Mouse (Mus musculus): ENCODE results near the gene 9930104L06Rik. TPM values are rescaled to one million over a fixed set of nuclear protein-coding genes. Genes with fewer than 3 reads are reported as not detected.

9930104L06Rik gene
- polyA plus RNA-seq, 1 experiment from 2014 or later: 5.4 TPM

Other genes starting within 250 kb of the 9930104L06Rik start
- 57.1 and 60.7 TPM in 2 replicates for gene Utp11, start 243.4 kb upstream of the 9930104L06Rik start, polyA plus RNA-seq (2014; fragmentation: Nextera tagmentation; extraction: Ambion mirVana)
- gene Fhl3, start 236.3 kb upstream of the 9930104L06Rik start, polyA plus RNA-seq (2014; fragmentation: Nextera tagmentation; extraction: Ambion mirVana): 6.3 and 6.4 TPM in 2 replicates
- 109 and 113 TPM in 2 replicates for gene Sf3a3, start 222.3 kb upstream of the 9930104L06Rik start, polyA plus RNA-seq (2014; fragmentation: Nextera tagmentation; extraction: Ambion mirVana)
- 18.5 and 19.2 TPM in 2 replicates for gene Inpp5b, start 195.2 kb upstream of the 9930104L06Rik start, polyA plus RNA-seq (2014; fragmentation: Nextera tagmentation; extraction: Ambion mirVana)
- 11.0 and 13.5 TPM in 2 replicates for gene Mtf1, start 134.9 kb upstream of the 9930104L06Rik start, polyA plus RNA-seq (2014; fragmentation: Nextera tagmentation; extraction: Ambion mirVana)
- gene Yrdc, start 86.4 kb upstream of the 9930104L06Rik start, polyA plus RNA-seq (2014; fragmentation: Nextera tagmentation; extraction: Ambion mirVana): 25.4 and 28.0 TPM in 2 replicates
- gene 1110065P20Rik, start 85.9 kb upstream of the 9930104L06Rik start, polyA plus RNA-seq (2014; fragmentation: Nextera tagmentation; extraction: Ambion mirVana): 41.4 and 46.3 TPM in 2 replicates
- 0.13 and 0.21 TPM in 2 replicates for gene Maneal, start 74.9 kb upstream of the 9930104L06Rik start, polyA plus RNA-seq (2014; fragmentation: Nextera tagmentation; extraction: Ambion mirVana)
- not detected in 2 replicates for gene Epha10, start 56.1 kb upstream of the 9930104L06Rik start, polyA plus RNA-seq (2014; fragmentation: Nextera tagmentation; extraction: Ambion mirVana)
- 131 and 136 TPM in 2 replicates for gene Cdca8, start 2.3 kb downstream of the 9930104L06Rik start, polyA plus RNA-seq (2014; fragmentation: Nextera tagmentation; extraction: Ambion mirVana)
- gene Rspo1, start 49.4 kb downstream of the 9930104L06Rik start, polyA plus RNA-seq (2014; fragmentation: Nextera tagmentation; extraction: Ambion mirVana): 6.9 and 10.4 TPM in 2 replicates
- 61.9 and 65.9 TPM in 2 replicates for gene Gnl2, start 79.5 kb downstream of the 9930104L06Rik start, polyA plus RNA-seq (2014; fragmentation: Nextera tagmentation; extraction: Ambion mirVana)
- gene Dnali1, start 128.7 kb downstream of the 9930104L06Rik start, polyA plus RNA-seq (2014; fragmentation: Nextera tagmentation; extraction: Ambion mirVana): 0.14 and 0.20 TPM in 2 replicates
- 20.6 and 20.8 TPM in 2 replicates for gene Snip1, start 129.6 kb downstream of the 9930104L06Rik start, polyA plus RNA-seq (2014; fragmentation: Nextera tagmentation; extraction: Ambion mirVana)
- 53.4 and 55.4 TPM in 2 replicates for gene Meaf6, start 148.1 kb downstream of the 9930104L06Rik start, polyA plus RNA-seq (2014; fragmentation: Nextera tagmentation; extraction: Ambion mirVana)
- gene Zc3h12a, start 190.8 kb downstream of the 9930104L06Rik start, polyA plus RNA-seq (2014; fragmentation: Nextera tagmentation; extraction: Ambion mirVana): 1.1 TPM in 2 replicates

Measured in heart, embryonic 11.5 days (tissue).